Comparison of ENCODE assay signal across 8 mouse cellular contexts in genomic region chr2:18680961-18681360, GRCm38 (mm10). TPM values are rescaled to one million over a fixed set of nuclear protein-coding genes. Genes with fewer than 3 reads are reported as not detected.
DNase-seq lines count a peak whose midpoint lies in the region; ATAC-seq lines count a peak whose summit lies in the region.

No protein-coding gene starts in this region.

- H3K9me3 ChIP-seq in liver, embryonic 15.5 days (replicated peaks), result no peaks in the 10 kb centered on the region

- H3K27me3 ChIP-seq in liver, embryonic 15.5 days, result peaks cover 70% of the 10 kb centered on the region

- peak overlapping the region; percentile 34 for H3K4me3 ChIP-seq in liver, embryonic 15.5 days (replicated peaks)

- peaks cover 26% of the 10 kb centered on the region for H3K4me1 ChIP-seq in liver, embryonic 15.5 days (replicated peaks)

- no peak for ATAC-seq in liver, embryonic 15.5 days (ENCODE audit: insufficient read depth)

- H3K4me2 ChIP-seq in liver, embryonic 15.5 days, result peak overlapping the region; percentile 62

- 5% methylated on average over 28 of the region's 29 CpGs for WGBS in liver, embryonic 15.5 days (ENCODE audit: insufficient replicate concordance)

- H3K27ac ChIP-seq in liver, embryonic 15.5 days (replicated peaks), result no peak overlapping the region

- DNase-seq in 3T3-L1 (ENCODE audit: low read depth, low spot score), result peak; percentile 78
- DNase-seq in Muller cell, postnatal 12 days (ENCODE audit: inconsistent ontology term), result peak; percentile 40
- DNase-seq in embryo, embryonic 9.5 days (ENCODE audit: extremely low spot score), result peak; percentile 67
- DNase-seq in heart, adult 9 months (ENCODE audit: low spot score in 2 of 2), result peak; percentile 66 to 70
- peak; percentile 64 for DNase-seq in kidney, adult 11 months
- peak; percentile 75 for DNase-seq in naive thymus-derived CD4-positive, alpha-beta T cell, adult 2 months (ENCODE audit: low read depth)
- peak; percentile 34 to 50 for DNase-seq in thymus, postnatal 36 days

- H3K36me3 ChIP-seq in liver, embryonic 15.5 days (replicated peaks), result peaks cover 7% of the 10 kb centered on the region; the same call in 1 of the 2 replicates

- H3K9ac ChIP-seq in liver, embryonic 15.5 days, result no peak overlapping the region

RNA-seq across cellular contexts. Expression of gene Bmi1, which starts 4.1 kb away (rescaled TPM):
- polyA plus RNA-seq in liver, embryonic 15.5 days (2015; fragmentation: Nextera tagmentation; extraction: Ambion mirVana), result 4.1 and 4.2 TPM in 2 replicates

RNA-seq across cellular contexts. Expression of gene Commd3, which starts 8.8 kb away (rescaled TPM):
- 76.8 and 85.1 TPM in 2 replicates for polyA plus RNA-seq in liver, embryonic 15.5 days (2015; fragmentation: Nextera tagmentation; extraction: Ambion mirVana)

RNA-seq across cellular contexts. Expression of gene Spag6, which starts 12.9 kb away (rescaled TPM):
- polyA plus RNA-seq in liver, embryonic 15.5 days (2015; fragmentation: Nextera tagmentation; extraction: Ambion mirVana), result not detected in 2 replicates
